Comparison of ENCODE assay signal across 28 mouse cellular contexts in genomic region chr2:60510718-60511117, GRCm38 (mm10). TPM values are rescaled to one million over a fixed set of nuclear protein-coding genes. Genes with fewer than 3 reads are reported as not detected.
DNase-seq lines count a peak whose midpoint lies in the region; ATAC-seq and TF ChIP-seq lines count a peak whose summit lies in the region.
"Had no signal": no experiment of that assay in that cellular context is flagged by ENCODE, and none has a peak within 500 bp of the region (broad histone marks: within the 10 kb centered on the region; RNA-seq: fewer than 3 reads in every experiment).

No protein-coding gene starts in this region.

- peak; percentile 61 for DNase-seq in liver, adult 2 months (ENCODE audit: extremely low read depth, low read depth, low spot score)
- DNase-seq in liver, embryonic 11.5 days (ENCODE audit: low spot score), result no peak
- no peak for DNase-seq in gastrocnemius, postnatal 4 days (ENCODE audit: low spot score in 2 of 2)
- DNase-seq in heart, adult 2 months, result no peak
- DNase-seq: adrenal gland, adult 2 months; adrenal gland, postnatal 14 days; cerebellum, adult 11 months; cerebellum, adult 8-10 months; cerebellum, postnatal 10 days; cerebellum, postnatal 36 days; embryo, embryonic 11 days; gastrocnemius, postnatal 10 days; gastrocnemius, postnatal 36 days; heart, adult 11 months had no signal

- no peak overlapping the region for H3K4me2 ChIP-seq in liver, embryonic 11.5 days
- no peak overlapping the region for H3K4me2 ChIP-seq in intestine, embryonic 16.5 days (ENCODE audit: low read depth, low read length)
- H3K4me2 ChIP-seq in stomach, embryonic 15.5 days, result no peak overlapping the region
- H3K4me2 ChIP-seq: embryonic facial prominence, embryonic 13.5 days; forebrain, embryonic 12.5 days; forebrain, embryonic 15.5 days; heart, embryonic 12.5 days; heart, embryonic 15.5 days; hindbrain, embryonic 13.5 days had no signal

- no peak for ATAC-seq in liver, embryonic 11.5 days (replicated peaks; ENCODE audit: low FRiP score)
- peak; percentile 56; the same call in 1 of the 2 replicates for ATAC-seq in intestine, embryonic 16.5 days
- 0 out of 2 replicates have a peak, but pooled peaks have one; percentile 39 for ATAC-seq in stomach, embryonic 15.5 days (ENCODE audit: insufficient read depth, low FRiP score, low read depth)
- ATAC-seq: forebrain, embryonic 15.5 days; hindbrain, embryonic 16.5 days had no signal

- H3K9me3 ChIP-seq in liver, embryonic 11.5 days (ENCODE audit: control insufficient read depth, low read length), result no peaks in the 10 kb centered on the region
- H3K9me3 ChIP-seq in intestine, embryonic 16.5 days (ENCODE audit: control insufficient read depth, low read length), result no peaks in the 10 kb centered on the region
- no peaks in the 10 kb centered on the region for H3K9me3 ChIP-seq in stomach, embryonic 15.5 days
- H3K9me3 ChIP-seq: embryonic facial prominence, embryonic 10.5 days; embryonic facial prominence, embryonic 13.5 days; forebrain, embryonic 12.5 days; forebrain, embryonic 15.5 days; G1E; heart, embryonic 12.5 days; heart, embryonic 15.5 days; hindbrain, embryonic 10.5 days; hindbrain, embryonic 13.5 days had no signal

- H3K9ac ChIP-seq in liver, adult 2 months (ENCODE audit: low read depth, low read length), result no peak overlapping the region
- H3K9ac ChIP-seq in liver, embryonic 11.5 days (ENCODE audit: low read depth, low read length), result no peak overlapping the region
- no peak overlapping the region for H3K9ac ChIP-seq in intestine, embryonic 16.5 days (ENCODE audit: low read depth, low read length)
- no peak overlapping the region for H3K9ac ChIP-seq in stomach, embryonic 15.5 days
- H3K9ac ChIP-seq in heart, adult 2 months (ENCODE audit: low read depth, low read length), result no peak overlapping the region
- H3K9ac ChIP-seq: embryonic facial prominence, embryonic 13.5 days; forebrain, embryonic 12.5 days; forebrain, embryonic 15.5 days; heart, embryonic 12.5 days; heart, embryonic 15.5 days; hindbrain, embryonic 13.5 days had no signal

- no peaks in the 10 kb centered on the region for H3K36me3 ChIP-seq in liver, adult 2 months (ENCODE audit: control insufficient read depth, insufficient read depth, low read length)
- no peaks in the 10 kb centered on the region for H3K36me3 ChIP-seq in liver, embryonic 11.5 days (ENCODE audit: control insufficient read depth, insufficient read depth, low read length)
- no peaks in the 10 kb centered on the region for H3K36me3 ChIP-seq in intestine, embryonic 16.5 days (ENCODE audit: control insufficient read depth, insufficient read depth, low read length)
- H3K36me3 ChIP-seq in stomach, embryonic 15.5 days, result no peaks in the 10 kb centered on the region
- no peaks in the 10 kb centered on the region for H3K36me3 ChIP-seq in heart, adult 2 months (ENCODE audit: control insufficient read depth, insufficient read depth, low read length)
- H3K36me3 ChIP-seq: embryonic facial prominence, embryonic 10.5 days; embryonic facial prominence, embryonic 13.5 days; forebrain, embryonic 12.5 days; forebrain, embryonic 15.5 days; G1E; heart, embryonic 12.5 days; heart, embryonic 15.5 days; hindbrain, embryonic 10.5 days; hindbrain, embryonic 13.5 days had no signal

- intact Hi-C loops in heart, adult 2 months (cut with DNase I), result no loop called here

- TF ChIP-seq CTCF in liver, adult 2 months (IDR thresholded peaks at IDR 0.05; ENCODE audit: low read depth, low read length), result no peak
- TF ChIP-seq CTCF in heart, adult 2 months (IDR thresholded peaks at IDR 0.05), result no peak

- H3K79me2 ChIP-seq in liver, adult 2 months (ENCODE audit: control insufficient read depth, insufficient read depth, low read length), result no peaks in the 10 kb centered on the region
- no peaks in the 10 kb centered on the region for H3K79me2 ChIP-seq in heart, adult 2 months (replicated peaks; ENCODE audit: control insufficient read depth, insufficient read depth, low read length)

- no peak overlapping the region for H3K4me3 ChIP-seq in liver, adult 2 months (ENCODE audit: insufficient read depth, low read depth, low read length)
- H3K4me3 ChIP-seq in liver, embryonic 11.5 days (ENCODE audit: low read depth, low read length), result no peak overlapping the region
- H3K4me3 ChIP-seq in intestine, embryonic 16.5 days (ENCODE audit: low read length), result no peak overlapping the region
- no peak overlapping the region for H3K4me3 ChIP-seq in stomach, embryonic 15.5 days (replicated peaks)
- no peak overlapping the region for H3K4me3 ChIP-seq in heart, adult 2 months
- H3K4me3 ChIP-seq: embryonic facial prominence, embryonic 10.5 days; embryonic facial prominence, embryonic 13.5 days; erythroblast, embryonic 14.5 days; forebrain, embryonic 12.5 days; forebrain, embryonic 15.5 days; heart, embryonic 12.5 days; heart, embryonic 15.5 days; hindbrain, embryonic 10.5 days; hindbrain, embryonic 13.5 days had no signal

- no peak for TF ChIP-seq EP300 in heart, adult 2 months (IDR thresholded peaks at IDR 0.05; ENCODE audit: insufficient read depth, low read depth, low read length)

- 0 out of 2 replicates have a peak overlapping the region, but pooled peaks have one; percentile 7 for H3K27ac ChIP-seq in liver, adult 2 months (replicated peaks; ENCODE audit: insufficient read depth, low read depth, low read length)
- no peak overlapping the region for H3K27ac ChIP-seq in liver, embryonic 11.5 days (ENCODE audit: low read depth, low read length)
- H3K27ac ChIP-seq in intestine, embryonic 16.5 days (ENCODE audit: low read length), result no peak overlapping the region
- no peak overlapping the region for H3K27ac ChIP-seq in stomach, embryonic 15.5 days
- H3K27ac ChIP-seq in heart, adult 2 months, result no peak overlapping the region
- H3K27ac ChIP-seq: embryonic facial prominence, embryonic 10.5 days; embryonic facial prominence, embryonic 13.5 days; forebrain, embryonic 12.5 days; forebrain, embryonic 15.5 days; heart, embryonic 15.5 days; hindbrain, embryonic 10.5 days; hindbrain, embryonic 13.5 days had no signal

- TF ChIP-seq POLR2A in liver, adult 2 months (IDR thresholded peaks at IDR 0.05; ENCODE audit: extremely low read depth, insufficient read depth, low read length), result no peak
- no peak for TF ChIP-seq POLR2A in heart, adult 2 months (IDR thresholded peaks at IDR 0.05; ENCODE audit: insufficient read depth, low read depth, low read length)

- H3K27me3 ChIP-seq in liver, adult 2 months (ENCODE audit: control insufficient read depth, insufficient read depth, low read length), result no peaks in the 10 kb centered on the region
- H3K27me3 ChIP-seq in liver, embryonic 11.5 days (replicated peaks; ENCODE audit: control insufficient read depth, insufficient read depth, low read length), result no peaks in the 10 kb centered on the region
- H3K27me3 ChIP-seq in intestine, embryonic 16.5 days (replicated peaks; ENCODE audit: control insufficient read depth, insufficient read depth, low read length), result no peaks in the 10 kb centered on the region
- H3K27me3 ChIP-seq in stomach, embryonic 15.5 days (replicated peaks), result no peaks in the 10 kb centered on the region
- H3K27me3 ChIP-seq in heart, adult 2 months (ENCODE audit: control insufficient read depth, insufficient read depth, low read length), result no peaks in the 10 kb centered on the region
- H3K27me3 ChIP-seq: CH12.LX; embryonic facial prominence, embryonic 13.5 days; forebrain, embryonic 12.5 days; forebrain, embryonic 15.5 days; heart, embryonic 12.5 days; heart, embryonic 15.5 days; hindbrain, embryonic 13.5 days had no signal

- 80% methylated on average over 1 of the region's 1 CpGs for WGBS in liver, adult 2 months
- 88% methylated on average over 1 of the region's 1 CpGs for WGBS in liver, embryonic 11.5 days
- WGBS in intestine, embryonic 16.5 days, result 83% methylated on average over 1 of the region's 1 CpGs
- WGBS in stomach, embryonic 15.5 days, result 94% methylated on average over 1 of the region's 1 CpGs
- WGBS in heart, adult 2 months, result 96% methylated on average over 1 of the region's 1 CpGs

- peaks cover 5% of the 10 kb centered on the region for H3K4me1 ChIP-seq in liver, adult 2 months (ENCODE audit: control insufficient read depth, insufficient read depth, low read length)
- H3K4me1 ChIP-seq in liver, embryonic 11.5 days (replicated peaks; ENCODE audit: control insufficient read depth, insufficient read depth, low read length), result no peaks in the 10 kb centered on the region
- H3K4me1 ChIP-seq in intestine, embryonic 16.5 days (ENCODE audit: control insufficient read depth, insufficient read depth, low read length), result no peaks in the 10 kb centered on the region
- H3K4me1 ChIP-seq in stomach, embryonic 15.5 days, result no peaks in the 10 kb centered on the region; the same call in 1 of the 2 replicates
- H3K4me1 ChIP-seq in heart, adult 2 months (ENCODE audit: control insufficient read depth, insufficient read depth, low read length), result no peaks in the 10 kb centered on the region; the same call in 1 of the 2 replicates
- H3K4me1 ChIP-seq: forebrain, embryonic 12.5 days; forebrain, embryonic 15.5 days; hindbrain, embryonic 13.5 days had no signal

RNA-seq across cellular contexts. Expression of gene Pla2r1, which starts 42.4 kb away (rescaled TPM):
- total RNA-seq in liver, adult 2 months (2014; rRNA removed), result 3.9 and 4.7 TPM in 2 replicates
- polyA plus RNA-seq in liver, adult 2 months (2012; rRNA removed), result 0.81 and 0.95 TPM in 2 replicates
- polyA plus RNA-seq in liver, embryonic 11.5 days (2014; fragmentation: Nextera tagmentation; extraction: Ambion mirVana), result 0.55 and 0.58 TPM in 2 replicates
- polyA plus RNA-seq in intestine, embryonic 16.5 days (2015; fragmentation: Nextera tagmentation; extraction: Ambion mirVana), result 2.2 and 2.4 TPM in 2 replicates
- 1.7 and 1.9 TPM in 2 replicates for polyA plus RNA-seq in stomach, embryonic 15.5 days (2015; fragmentation: Nextera tagmentation; extraction: Ambion mirVana)
- 1 to 10 TPM; 2.4 to 3.6 TPM for total RNA-seq in gastrocnemius, postnatal 4 days (2021)
- total RNA-seq in heart, adult 2 months (2021), result 1 to 10 TPM; 1.7 to 1.9 TPM
- 1.4 and 2.4 TPM in 2 replicates for polyA plus RNA-seq in heart, adult 2 months (2012; rRNA removed)
- total RNA-seq: CH12.LX had no signal
- polyA plus RNA-seq: erythroblast, embryonic 14.5 days; G1E had no signal
